Mouse (Mus musculus) spleen, postnatal 4 days (tissue): ENCODE measurements around the gene Gpr149.
A peak's percentile ranks its signal among the peaks of the same experiment; 100 is the strongest.

Experiments used
- DNase-seq, 2 experiments: peaks; one replicate each; pipeline ENCODE4 v3.0.0; 2022; ENCODE audit warnings: low spot score in 2 of 2

Gene Gpr149

GRCm38 (mm10) chr3:62604973-62605372, at the start of gene Gpr149:
Gpr149 (minus strand) TSS chr3:62605140.
- no peak for DNase-seq

- DNase-seq = no peak
These were observed 45.6 kb upstream of the Gpr149 start for GRCm38 (mm10) chr3:62650551-62650950.

GRCm38 (mm10) chr3:62610861-62611260, 5.9 kb upstream of the Gpr149 start:
- DNase-seq = no peak

GRCm38 (mm10) chr3:62605931-62606330, 991 bp upstream of the Gpr149 start:
- no peak for DNase-seq

- DNase-seq = no peak
These were observed 921 bp downstream of the Gpr149 start for GRCm38 (mm10) chr3:62604047-62604391.

GRCm38 (mm10) chr3:62603231-62604046, 1.5 kb downstream of the Gpr149 start:
- DNase-seq = no peak

- no peak for DNase-seq
These were observed 2.5 kb downstream of the Gpr149 start for GRCm38 (mm10) chr3:62602466-62602865.

GRCm38 (mm10) chr3:62594842-62595241, 10.1 kb downstream of the Gpr149 start:
- DNase-seq = no peak

GRCm38 (mm10) chr3:62585072-62585471, 19.9 kb downstream of the Gpr149 start:
- no peak for DNase-seq

GRCm38 (mm10) chr3:62527593-62527992, 77.3 kb downstream of the Gpr149 start:
- no peak for DNase-seq

- no peak for DNase-seq
These were observed 77.8 kb downstream of the Gpr149 start for GRCm38 (mm10) chr3:62527160-62527559.

GRCm38 (mm10) chr3:62507206-62507647, 97.7 kb downstream of the Gpr149 start:
- DNase-seq = no peak

- peak; percentile 91 to 95 for DNase-seq
These were observed 98.3 kb downstream of the Gpr149 start, which contains the start of gene Dhx36 for GRCm38 (mm10) chr3:62506488-62507205. Dhx36 (minus strand) TSS chr3:62507004.

- no peak for DNase-seq
These were observed 99.6 kb downstream of the Gpr149 start for GRCm38 (mm10) chr3:62505166-62505900.

- no peak for DNase-seq
These were observed 105.6 kb downstream of the Gpr149 start for GRCm38 (mm10) chr3:62499327-62499726.

GRCm38 (mm10) chr3:62492568-62492967, 112.4 kb downstream of the Gpr149 start:
- DNase-seq = no peak

GRCm38 (mm10) chr3:62484340-62484739, 120.6 kb downstream of the Gpr149 start:
- DNase-seq = no peak
